Mouse (Mus musculus) brain, embryonic 14.5 days (tissue): ENCODE measurements around the gene Csf3.

Experiments
- CTCF ChIP-seq: fragments of 200-500 bp; IDR thresholded peaks from 2 replicates; pipeline ENCODE4 v1.5.1; 2012; ENCODE audit warnings: inconsistent platforms, mild to moderate bottlenecking, moderate library complexity, borderline replicate concordance; ENCODE audit not compliant: insufficient read depth, insufficient read length; ENCODE audit errors: extremely low read depth
- POLR2A ChIP-seq: fragments of 200-500 bp; IDR thresholded peaks from 2 replicates; pipeline ENCODE4 v1.6.1; 2012; ENCODE audit warnings: mild to moderate bottlenecking, inconsistent platforms, borderline replicate concordance; ENCODE audit not compliant: poor library complexity, insufficient read depth, insufficient read length, severe bottlenecking; ENCODE audit errors: extremely low read depth

GRCm38 (mm10) chr11:98720756-98721155, 19.7 kb downstream of the Csf3 start:
- TF ChIP-seq POLR2A (no peak), CTCF (no peak)
